Mouse (Mus musculus) left cerebral cortex, adult 11 months (tissue): Measurements from ENCODE around the gene Ifna6.

Experiments
- DNase-seq: peaks from one replicate; pipeline ENCODE4 v3.0.0; 2022; ENCODE audit warnings: low spot score

The Ifna6 gene

GRCm38 (mm10) chr4:88845334-88845733 is 18.1 kb downstream of the Ifna6 start:
- DNase-seq: no peak

- DNase-seq: no peak
These were observed 22.5 kb downstream of the Ifna6 start, which contains the start of gene Ifna1 for GRCm38 (mm10) chr4:88849698-88850097. TSS of gene Ifna1 (plus strand) at chr4:88850087.

DNA sequence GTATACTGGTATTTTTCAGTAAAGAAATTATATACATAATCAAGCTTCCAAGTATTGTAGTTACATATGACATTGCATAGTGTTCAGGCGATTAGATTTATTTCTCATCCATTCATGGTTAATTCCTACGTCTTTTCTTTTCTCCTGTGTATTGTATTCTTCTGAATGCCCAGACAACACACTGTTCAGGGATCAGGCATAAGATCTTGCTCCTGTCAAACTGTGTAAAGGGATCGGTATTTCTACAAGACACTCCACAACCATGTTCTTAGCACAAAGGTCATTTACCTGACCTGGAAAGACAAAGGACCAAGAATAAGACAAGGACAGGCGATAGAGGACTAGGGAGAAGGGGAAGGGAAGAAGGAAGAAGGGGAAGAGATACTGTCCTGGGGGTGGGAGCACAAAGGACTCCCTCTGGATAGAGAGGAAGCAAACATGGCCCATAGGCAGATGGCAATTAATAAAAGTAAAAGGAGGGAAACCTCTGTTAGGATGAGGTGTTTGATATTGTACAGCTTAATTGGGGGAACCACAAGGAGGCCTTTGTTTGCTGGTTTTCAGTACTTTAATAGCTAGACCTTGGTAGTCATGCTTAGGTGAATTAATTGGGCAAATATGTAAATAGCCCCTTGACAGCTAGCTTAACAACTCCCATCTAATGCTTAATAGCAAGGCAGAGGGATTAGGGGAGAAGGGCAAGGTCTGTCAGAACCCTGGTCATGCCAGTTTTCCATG is 24.0 kb downstream of the Ifna6 start:
- no peak for DNase-seq

GRCm38 (mm10) chr4:88859214-88859613 is 32.0 kb downstream of the Ifna6 start:
- DNase-seq: no peak

DNA sequence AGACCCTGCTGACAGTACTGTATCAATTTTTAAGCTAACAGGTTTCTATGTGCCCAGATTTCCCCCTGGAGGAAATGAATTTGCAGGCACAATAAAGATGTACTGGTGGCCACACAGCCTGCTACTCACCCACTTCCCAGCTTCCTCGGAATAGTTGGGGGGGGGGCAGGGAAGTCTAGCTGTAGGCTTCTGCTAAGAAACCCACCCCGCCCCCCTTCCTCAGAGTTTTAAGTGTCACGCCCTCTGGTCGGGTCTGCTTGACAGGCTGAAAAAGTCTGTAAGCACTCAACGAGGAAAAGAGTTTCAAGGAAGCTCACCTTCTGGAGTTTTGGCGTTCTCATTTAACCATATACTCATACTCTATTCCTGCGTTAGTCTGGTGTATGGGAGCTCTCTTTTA is 36.1 kb downstream of the Ifna6 start:
- DNase-seq: no peak

DNA sequence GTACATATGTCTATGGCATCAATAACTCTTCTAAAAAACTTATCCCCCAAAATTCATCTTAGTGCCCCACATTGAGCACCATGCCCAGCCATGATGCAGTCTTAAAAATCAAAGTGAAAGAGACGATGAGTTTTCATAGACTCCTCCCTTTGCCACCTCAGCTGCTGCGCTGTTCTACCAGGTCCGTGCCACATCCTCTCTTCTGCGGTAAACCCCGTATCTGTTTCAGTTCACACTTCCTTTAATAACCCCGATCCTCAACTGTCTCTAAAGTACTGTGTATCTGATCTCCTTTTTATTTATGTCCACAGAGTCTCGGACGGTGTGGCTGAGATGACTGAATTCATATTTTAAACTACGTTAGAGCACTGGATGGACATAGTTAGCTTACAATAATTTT is 37.4 kb downstream of the Ifna6 start:
- DNase-seq: no peak

- no peak for DNase-seq
These were observed 37.9 kb downstream of the Ifna6 start for GRCm38 (mm10) chr4:88865011-88865569.

DNA sequence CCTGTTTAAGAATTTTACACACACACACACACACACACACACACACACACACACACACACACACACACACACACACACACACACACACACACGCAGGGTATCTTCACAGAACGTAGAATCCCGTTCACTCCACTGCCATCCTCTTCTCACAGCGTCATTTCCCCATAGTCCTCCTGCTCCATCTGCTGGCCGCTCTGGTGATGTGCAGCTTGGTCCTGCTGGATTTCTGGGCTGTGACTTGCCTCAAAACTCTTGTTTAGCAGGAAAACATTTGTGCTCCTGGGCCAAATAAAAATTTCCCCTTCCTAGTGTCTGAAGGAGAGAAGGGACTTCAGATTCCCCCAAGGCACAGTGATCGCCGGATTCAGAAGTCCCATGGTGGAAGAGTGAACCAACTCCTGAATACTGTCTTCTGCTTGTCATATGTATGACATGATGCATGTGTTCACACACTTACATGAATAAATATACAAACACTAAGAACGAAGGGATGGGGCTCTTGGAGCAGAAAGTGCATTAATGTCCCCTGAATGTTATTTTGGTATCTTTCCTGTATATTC is 40.2 kb downstream of the Ifna6 start:
- DNase-seq: peak; percentile 24

GRCm38 (mm10) chr4:88867926-88868911 is 41.0 kb downstream of the Ifna6 start:
- no peak for DNase-seq

DNA sequence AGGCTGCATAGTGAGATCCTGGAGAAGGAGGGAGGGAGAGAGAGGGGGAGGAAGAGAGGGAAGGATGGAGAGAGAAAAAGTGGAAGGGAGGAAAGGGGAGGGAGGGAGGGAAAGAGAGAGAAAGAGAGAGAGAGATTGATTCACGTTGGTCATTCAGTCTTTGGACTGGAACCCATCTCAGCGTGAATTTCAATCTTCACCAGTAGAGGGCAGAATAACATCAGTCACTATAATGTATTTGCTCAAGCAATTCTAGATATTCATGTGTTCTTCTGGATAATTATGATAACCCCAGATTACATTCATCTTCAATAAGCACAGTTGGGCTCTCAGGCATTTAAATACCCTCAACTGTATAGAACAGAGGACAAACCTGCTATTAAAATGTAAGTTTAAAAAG is 45.5 kb downstream of the Ifna6 start:
- DNase-seq: peak; percentile 12

DNA sequence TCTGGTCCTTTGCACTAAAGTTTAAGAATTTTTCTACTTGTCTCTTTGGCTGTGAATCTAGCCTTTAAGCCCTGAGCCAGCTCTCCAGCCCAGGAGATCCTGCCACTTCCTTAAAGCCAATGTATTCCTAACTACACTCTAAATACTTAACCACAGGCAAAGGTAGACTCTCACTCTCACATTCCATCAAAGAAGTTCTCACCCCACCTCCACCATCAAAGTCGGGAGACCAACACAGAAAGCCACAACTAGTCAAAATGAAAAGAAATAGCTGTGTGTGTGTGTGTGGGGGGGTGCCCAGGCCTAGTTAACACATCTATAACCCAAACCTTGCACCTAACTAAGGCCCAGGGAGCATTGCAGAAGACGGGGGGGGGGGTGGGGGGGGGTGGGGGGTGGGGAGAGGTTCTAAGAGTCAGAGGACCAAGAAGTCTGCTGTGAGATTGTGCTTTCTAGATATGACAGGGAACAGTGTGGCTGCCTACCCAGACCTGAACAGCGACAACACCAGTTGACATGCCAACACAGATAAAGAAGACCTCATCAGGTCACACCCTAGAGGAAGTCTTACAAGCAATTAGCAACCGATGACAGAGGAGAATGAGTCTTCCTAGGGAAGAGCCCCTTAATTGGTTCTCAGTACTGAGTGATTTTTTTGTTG is 48.3 kb downstream of the Ifna6 start:
- DNase-seq: no peak

- no peak for DNase-seq
These were observed 49.3 kb downstream of the Ifna6 start for GRCm38 (mm10) chr4:88876520-88876919.
